Mouse (Mus musculus) lung, postnatal 25 days (tissue): ENCODE measurements around the gene Castor1.
A peak's percentile ranks its signal among the peaks of the same experiment; 100 is the strongest.

Experiments used
- DNase-seq: peaks from one replicate; pipeline ENCODE4 v3.0.0; 2022; ENCODE audit warnings: low spot score

Gene Castor1

DNA sequence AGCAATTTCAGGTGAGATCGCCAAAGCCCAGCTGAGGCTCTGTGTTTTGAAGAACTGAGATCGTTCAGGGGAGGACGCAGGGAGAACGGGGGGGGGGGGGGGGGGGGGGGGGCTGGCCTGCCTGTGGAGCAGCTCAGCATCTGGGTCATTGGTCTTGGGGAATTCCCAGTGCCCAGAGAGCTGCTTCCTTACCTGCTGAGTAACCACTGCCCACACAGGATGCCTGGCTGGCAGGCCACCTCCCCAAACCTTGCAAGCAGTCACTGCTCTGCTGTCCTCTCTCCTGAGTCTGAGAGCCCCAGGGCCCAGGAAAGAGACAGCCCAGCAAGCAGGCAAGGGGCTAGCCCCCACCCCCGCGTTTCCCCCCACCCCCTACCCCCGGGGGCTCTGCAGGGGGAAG is 44.8 kb downstream of the Castor1 start:
- no peak for DNase-seq

DNA sequence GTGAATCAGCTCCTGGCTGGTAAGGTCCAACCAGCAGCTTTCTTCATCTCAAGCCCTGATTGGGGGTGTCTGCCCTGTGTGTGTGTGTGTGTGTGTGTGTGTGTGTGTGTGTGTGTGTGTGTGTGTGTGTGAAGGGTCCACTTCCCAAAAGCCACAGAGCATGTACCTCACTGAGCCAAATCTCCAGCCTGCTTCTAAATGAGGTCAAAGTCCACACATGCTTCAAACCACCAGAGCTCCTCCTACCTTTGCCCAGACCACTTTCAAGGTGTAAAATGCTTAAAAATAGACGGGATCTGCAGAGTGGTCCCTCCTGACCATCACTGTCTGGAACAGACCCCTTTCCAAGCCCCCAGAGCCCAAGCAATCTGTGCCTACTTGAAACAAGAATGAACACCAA is 45.3 kb downstream of the Castor1 start:
- no peak for DNase-seq

- peak; percentile 33 for DNase-seq
Observed at GRCm38 (mm10) chr11:4264066-4264465, 46.0 kb downstream of the Castor1 start.

GRCm38 (mm10) chr11:4266271-4267201 is 48.5 kb downstream of the Castor1 start:
- peak; percentile 52 for DNase-seq

DNA sequence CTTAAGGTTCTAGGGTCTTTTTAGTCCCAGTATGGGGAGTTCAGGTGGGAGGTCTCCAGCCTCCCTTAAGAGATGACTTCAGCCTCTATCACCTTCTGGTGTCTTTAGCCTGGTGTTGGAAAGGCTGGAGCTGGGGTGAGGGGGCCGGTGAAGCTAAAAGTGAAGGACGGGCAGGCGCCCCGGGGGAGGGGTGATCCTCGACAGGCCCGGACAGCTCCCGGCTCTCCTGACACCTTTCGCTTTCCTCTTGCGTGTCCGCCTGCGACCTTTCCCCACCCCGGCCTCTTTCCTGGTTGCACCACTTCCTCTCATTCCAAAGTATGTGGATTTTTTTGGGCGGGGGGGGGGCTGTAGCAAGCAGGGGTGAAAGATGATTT is 49.2 kb downstream of the Castor1 start:
- DNase-seq, result no peak

DNA sequence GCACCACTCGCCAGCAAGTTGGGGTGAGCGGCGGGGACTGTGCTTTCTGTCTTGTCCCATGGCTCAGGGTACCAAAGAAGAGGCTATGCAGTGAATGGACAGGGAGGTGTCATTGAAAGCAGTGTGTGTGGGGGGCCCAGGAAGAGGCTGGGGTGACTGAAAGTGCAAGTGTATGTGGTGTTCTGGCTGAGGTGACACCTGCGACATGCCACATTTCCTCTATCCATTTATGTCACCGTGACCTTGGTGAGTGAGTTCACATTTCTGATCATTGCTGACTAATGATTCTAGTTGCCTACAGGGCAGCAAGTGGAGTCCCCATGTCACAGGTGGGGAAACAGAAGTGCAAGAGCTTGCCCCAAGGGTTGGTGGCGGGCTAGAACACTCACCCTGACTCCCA is 50.5 kb downstream of the Castor1 start:
- no peak for DNase-seq

DNA sequence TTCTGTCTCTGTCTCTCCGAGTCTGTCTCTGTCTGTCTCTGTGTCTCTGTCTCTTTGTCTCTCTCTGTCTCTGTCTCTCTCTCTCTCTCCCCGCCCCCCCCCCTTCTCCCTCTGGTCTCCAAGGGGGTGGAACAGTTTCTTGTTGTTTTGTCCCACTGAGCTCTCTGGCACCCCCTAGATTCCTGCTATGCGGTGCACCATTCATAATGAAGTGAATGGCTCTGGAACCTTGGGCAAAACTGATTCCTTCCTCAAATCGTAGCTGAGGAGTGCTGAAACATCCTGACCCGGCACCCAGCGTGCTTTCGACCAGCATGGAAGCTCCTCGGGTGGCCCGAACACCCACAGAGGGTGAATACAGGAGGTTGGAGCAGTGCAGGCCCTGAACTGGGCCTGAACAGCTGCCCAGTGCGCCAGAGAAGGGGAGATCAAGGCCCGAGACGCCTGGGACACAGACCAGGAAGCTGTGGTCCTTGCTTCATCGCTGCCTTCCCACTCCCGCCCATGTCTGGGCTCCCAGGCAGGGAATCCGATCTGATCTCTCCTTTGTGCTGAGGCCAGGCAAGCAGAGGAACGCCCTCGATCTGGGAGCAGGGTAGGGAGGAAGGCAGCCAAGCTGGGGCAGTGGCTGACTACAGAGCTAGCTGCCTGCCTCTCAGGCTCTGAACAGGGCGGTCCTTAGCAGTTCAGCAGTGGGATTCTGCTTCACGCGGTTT is 52.9 kb downstream of the Castor1 start:
- no peak for DNase-seq

DNA sequence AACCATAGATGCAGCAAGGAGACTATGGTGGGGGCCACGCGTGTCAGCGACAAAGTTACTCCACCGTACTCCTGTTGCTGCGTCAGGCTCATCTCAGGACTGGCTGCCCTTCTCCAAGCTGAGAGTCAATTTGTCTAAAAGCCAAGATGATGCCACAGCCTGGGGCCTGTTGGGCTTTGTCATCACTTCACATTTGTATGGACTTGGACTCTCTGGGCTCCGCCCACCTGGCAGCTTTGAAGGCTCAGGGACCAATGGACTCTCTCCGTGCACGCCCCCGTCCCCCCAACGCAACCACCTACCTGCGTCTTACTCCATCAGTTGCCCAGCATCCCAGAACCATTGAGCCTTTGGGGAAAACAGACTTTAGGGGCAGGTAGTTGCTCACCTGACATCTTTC is 53.5 kb downstream of the Castor1 start:
- no peak for DNase-seq
